Mouse (Mus musculus) neutrophil, adult 5-6 weeks (primary cell): ENCODE measurements around the gene Atp6v0b. TPM values are rescaled to one million over a fixed set of nuclear protein-coding genes. Genes with fewer than 3 reads are reported as not detected.
A peak's percentile ranks its signal among the peaks of the same experiment; 100 is the strongest.

Source experiments
- ATAC-seq: fragments of 151-379, 151-347 bp; 2 replicates; pipeline ENCODE4 v1.8.0; 2017; ENCODE audit warnings: mild to moderate bottlenecking, moderate TSS enrichment; ENCODE audit not compliant: insufficient number of reproducible peaks, poor library complexity, low FRiP score, severe bottlenecking; ENCODE audit errors: extremely low read depth
- total RNA-seq: library from RNA; stranded (forward); fragments of 200-1000 nt; gene quantifications from 2 replicates; pipeline ENCODE4 v1.2.3, GENCODE M21; 2017

The Atp6v0b gene
- total RNA-seq, 1 experiment from 2014 or later, result 136 TPM

DNA sequence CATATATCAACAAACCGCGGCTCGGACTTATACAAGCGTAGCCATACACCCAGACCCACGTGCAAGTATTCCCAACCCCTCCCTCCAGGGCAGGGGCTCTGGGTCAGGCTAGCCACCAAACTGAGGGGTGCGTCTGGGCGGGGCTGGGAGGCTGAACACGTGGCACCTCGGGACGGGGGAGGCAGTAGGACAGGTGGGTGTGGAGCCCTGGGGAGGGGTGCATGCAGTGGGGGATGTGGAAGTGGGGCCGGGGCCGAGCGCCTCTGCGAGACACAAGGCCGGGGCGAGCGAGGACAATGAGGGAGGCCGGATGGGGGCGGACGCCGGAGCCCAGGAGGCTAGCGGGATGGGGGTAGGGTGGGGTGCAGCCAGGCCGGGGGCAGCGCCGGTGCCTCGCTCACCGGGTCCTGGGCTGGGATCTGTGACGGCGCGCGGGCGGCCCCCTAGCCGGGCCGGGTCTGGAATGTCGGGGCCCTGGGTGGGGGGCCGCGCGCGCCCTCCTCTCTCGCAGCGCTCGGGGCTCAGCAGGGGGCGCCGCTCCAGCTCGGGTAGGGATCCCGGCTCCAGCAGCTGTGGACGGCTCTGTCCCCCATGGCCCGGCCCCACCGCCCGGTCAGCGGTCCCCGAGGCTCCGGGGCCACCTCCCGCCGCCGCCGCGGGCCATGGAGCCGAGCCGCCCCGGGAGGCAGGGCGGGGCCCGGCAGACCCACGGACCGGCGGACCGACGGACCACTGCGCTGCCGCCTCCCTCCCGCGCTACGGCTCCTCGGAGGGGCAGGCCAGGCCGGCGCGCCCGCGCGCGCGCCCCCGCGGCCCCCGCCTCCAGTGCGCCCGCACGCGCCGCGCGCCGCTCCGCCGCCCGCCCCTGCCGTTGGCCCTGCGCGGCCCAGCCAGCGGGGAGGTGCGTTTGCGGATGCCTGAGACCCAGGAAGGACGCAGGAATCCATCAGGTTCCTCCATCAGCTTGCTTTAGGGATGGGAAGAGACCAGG, 4.1 kb downstream of the Atp6v0b start, which contains the start of gene B4galt2:
Gene B4galt2 (minus strand): TSS at position 787 of the 991 bp plus-strand sequence.
- ATAC-seq, result no peak

- ATAC-seq, result no peak
These were observed 8.4 kb downstream of the Atp6v0b start for GRCm38 (mm10) chr4:117878703-117879102.

DNA sequence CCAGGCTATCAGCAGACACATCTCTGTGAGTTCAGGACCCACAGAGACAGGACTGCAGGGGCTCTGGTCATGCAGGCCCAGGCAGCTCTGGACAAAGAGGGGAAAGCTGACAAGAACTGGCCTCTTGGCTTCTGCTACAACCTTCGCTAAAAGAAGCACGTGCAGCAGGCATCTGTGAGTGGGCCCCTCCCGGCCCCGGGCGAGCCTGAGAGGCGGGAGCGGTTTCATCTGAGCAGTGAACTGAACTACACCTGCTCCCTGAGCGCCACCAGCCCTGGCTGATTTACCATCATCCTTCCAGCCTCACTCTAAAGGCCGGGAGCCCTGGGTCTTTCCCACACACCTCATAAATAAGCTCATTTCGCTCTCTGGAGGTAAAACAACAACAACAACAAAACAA, 8.8 kb downstream of the Atp6v0b start:
- ATAC-seq, result no peak

DNA sequence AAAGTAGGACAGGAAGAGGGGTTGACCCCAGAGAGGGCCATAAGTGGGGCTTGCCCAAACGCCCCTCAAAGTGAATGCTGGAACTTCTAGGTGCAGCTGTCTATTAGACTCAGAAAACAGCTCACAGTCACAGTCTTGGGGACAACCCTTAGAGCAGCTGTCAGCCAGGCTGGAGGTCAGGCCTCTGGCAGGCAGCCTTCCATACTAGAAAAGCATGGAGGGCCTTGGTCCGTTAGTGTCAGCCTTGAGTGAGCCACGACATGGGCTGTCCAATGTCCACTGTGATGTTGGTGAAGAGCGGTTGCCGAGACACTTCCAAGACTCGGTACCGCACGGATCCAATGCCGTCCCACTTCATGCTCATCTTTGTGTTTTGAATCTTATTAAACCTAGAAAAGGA, 13.5 kb downstream of the Atp6v0b start:
- ATAC-seq, result no peak

DNA sequence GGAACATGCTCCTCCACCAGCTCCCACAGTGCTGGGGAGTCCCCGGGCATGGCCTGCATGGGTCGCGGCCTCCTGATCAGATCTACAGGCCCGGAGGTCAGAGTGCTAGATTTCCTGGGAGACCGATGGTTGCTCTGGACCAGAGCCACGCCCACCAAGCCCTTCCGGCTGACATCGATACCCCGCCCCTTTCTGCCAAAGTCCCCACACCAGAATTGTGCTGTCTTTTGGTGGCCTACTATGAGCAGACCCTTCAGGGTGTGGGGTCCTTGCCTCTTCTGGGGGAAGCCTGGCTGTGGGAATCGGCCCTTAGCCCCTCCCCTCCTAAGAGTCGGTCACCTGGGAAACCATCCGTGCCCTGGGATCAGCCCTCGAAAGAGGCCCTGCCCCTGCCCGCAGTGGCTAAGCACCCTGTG, 14.7 kb downstream of the Atp6v0b start, which contains the start of gene Ccdc24:
Gene Ccdc24 (minus strand): TSS at position 87 of the 416 bp plus-strand sequence.
- ATAC-seq, result no peak

- ATAC-seq, result no peak
These were observed 15.3 kb downstream of the Atp6v0b start for GRCm38 (mm10) chr4:117871787-117872186.

- ATAC-seq, result no peak
These were observed 16.7 kb downstream of the Atp6v0b start for GRCm38 (mm10) chr4:117870437-117870836.

- no peak for ATAC-seq
These were observed 17.8 kb downstream of the Atp6v0b start for GRCm38 (mm10) chr4:117869317-117869716.

DNA sequence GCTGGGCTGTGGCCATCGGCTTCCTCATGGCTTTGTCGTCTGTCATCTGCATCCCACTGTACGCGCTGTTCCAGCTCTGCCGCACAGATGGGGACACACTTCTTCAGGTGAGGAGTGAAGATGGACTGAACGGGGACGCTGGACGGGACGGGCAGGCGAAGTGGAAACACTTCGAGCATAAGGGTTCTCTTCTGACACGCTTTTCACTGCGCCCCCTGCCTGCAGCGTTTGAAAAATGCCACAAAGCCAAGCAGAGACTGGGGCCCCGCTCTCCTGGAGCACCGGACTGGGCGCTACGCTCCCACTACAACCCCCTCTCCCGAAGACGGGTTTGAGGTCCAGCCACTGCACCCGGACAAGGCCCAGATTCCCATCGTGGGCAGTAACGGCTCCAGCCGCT, 19.3 kb downstream of the Atp6v0b start:
- ATAC-seq, result peak; percentile 28

DNA sequence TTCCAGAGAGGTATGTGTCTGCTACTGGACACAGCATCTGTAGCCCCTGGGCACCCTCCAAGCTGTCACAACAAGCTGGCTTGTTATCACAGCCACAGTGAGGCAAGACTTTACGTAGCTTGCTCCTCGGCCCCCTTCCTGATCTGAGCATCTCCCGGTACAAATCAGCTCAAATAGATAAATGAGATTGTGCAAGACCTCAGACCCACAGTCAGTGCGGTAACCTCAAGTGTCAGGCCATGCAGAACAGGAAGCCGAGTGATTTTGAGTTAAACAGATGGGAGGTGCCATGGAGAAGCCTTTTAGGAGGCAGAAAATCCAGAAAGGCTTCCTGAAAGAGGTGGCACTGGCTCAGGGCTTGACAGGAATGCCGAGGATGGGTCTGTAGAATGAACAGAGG, 20.1 kb downstream of the Atp6v0b start:
- ATAC-seq, result no peak

DNA sequence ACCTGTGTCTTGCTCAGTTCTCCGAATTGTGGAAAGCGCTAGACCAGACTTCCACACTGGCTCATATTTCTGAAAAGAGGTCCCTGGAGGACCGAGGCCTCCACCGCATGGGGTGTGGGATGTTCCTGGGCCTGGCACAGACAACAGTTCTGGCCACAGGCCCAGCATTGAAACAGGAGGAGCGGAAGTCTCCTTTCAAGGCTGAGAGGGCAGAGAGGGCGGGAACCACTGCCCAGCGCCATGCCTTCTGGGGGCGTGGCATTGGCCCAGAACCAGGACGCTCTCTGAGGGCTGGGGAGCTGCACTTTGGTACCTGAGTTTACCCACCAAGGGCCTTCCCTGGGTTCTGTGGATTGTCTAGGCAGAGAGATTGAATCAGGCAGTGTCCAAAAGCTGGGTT, 21.1 kb downstream of the Atp6v0b start:
- 0 out of 2 replicates have a peak, but pooled peaks have one; percentile 37 for ATAC-seq

DNA sequence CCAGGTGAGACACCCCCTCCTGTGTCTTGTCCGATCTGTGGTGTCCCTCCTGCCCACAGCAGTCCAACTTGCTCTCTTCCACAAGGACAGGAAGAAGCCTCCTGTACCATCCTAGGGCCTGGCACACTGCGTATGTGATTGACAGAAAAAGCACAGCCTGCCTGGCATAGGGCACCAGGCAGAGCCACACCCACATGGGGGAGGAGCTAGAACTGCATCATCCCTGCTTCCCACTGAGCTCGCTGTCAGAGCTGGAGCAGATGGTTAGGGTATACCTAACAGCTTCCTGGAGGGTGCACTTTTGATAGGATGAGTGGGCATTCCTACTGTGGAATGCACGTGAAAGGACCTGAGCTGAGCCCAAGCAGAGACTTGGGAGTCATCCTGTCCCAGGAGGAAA, 24.3 kb downstream of the Atp6v0b start:
- ATAC-seq, result no peak

DNA sequence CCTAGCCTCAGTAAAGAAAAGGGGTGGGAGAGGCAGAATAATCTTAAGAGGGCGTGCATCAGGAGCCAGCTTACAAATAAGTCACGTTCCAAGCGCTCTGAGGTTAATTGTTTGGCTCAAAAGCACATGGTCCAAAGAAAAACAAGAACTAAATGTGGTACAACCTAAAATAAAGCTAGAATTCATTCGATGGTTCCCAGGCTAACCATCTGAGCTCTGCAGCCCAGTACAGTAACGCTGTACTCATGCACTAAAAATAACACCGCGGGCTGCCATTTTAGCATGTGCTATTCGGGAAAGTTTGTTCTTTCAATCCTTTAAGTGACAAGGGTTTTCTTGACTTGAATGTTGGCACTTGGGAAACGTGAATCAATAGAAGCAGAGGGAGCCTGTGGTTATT, 26.6 kb downstream of the Atp6v0b start:
- no peak for ATAC-seq

GRCm38 (mm10) chr4:117858794-117859193, 28.3 kb downstream of the Atp6v0b start:
- peak; percentile 17; the same call in 1 of the 2 replicates for ATAC-seq

GRCm38 (mm10) chr4:117855146-117855545, 32.0 kb downstream of the Atp6v0b start:
- no peak for ATAC-seq

DNA sequence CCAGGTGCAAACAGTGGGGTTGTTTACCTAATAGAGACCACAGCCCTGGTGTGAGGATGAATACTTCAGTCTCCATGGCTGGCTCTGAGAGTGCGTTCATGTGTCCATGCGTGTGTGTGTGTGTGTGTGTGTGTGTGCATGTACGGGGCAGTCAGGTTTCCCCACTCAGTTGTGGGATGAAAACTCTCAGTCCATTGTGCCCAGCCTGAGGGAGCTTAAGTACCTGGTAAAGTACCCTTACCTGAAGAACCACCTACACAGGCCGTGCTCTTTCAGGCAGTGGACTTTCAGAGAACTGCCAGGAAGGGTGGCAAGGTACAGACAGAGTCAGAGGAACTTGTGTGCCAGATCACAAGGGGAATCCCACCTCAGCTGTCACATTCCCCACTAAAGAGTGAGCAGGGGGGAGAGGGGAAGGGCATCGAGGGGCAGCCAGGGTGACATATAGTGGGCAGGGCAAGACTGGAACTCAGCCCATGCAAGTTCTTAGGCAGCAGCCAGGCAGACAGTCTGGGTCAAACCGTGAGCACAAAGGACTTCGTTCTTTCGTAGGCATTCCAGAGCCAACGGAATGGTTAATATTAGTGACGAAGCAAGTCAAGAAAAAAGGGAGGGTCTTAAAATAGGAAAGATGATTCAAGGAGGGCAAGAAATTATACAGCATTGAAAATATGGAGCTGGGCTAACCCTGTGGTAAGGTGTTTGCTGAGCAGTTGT, 34.8 kb downstream of the Atp6v0b start:
- no peak for ATAC-seq

DNA sequence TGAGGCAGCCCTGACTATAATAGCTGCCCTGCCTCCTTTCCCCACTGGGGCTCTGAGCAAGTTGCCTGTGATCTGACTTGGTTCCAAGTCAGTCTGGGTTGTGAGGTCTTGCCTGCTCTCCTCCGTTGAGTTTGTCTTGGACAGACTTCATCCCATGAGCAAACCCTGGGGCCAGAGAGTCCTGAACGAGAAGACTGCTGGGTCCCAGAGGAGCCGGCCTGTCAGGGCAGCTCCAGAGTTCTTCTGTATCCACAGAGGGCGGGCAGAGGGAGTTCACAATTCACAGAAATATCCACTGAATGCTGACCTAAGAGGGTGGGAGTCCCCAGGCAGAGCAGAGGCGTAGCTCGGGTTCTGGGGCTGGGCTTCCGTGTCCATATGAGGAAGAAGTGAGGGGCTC, 36.3 kb downstream of the Atp6v0b start:
- no peak for ATAC-seq

DNA sequence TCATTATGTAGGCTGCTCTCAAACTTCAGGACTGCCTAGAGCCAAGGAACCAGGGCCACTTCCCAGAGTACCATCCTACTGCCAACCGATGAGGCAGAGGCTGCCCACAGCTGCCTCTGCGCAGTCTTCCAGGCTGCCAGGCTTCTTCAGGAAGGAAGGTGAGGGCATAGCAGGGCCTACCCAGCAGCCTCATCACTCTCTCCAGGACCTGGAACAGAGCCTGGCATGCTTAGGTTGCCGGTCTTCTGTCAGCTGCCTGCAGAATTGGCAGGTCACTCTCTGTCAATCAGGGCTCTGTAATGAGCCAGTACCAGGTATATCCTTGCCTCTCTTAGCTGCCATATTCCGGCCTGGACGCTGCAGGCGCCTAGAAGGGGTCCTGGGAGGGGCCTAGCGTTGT, 37.0 kb downstream of the Atp6v0b start:
- no peak for ATAC-seq

DNA sequence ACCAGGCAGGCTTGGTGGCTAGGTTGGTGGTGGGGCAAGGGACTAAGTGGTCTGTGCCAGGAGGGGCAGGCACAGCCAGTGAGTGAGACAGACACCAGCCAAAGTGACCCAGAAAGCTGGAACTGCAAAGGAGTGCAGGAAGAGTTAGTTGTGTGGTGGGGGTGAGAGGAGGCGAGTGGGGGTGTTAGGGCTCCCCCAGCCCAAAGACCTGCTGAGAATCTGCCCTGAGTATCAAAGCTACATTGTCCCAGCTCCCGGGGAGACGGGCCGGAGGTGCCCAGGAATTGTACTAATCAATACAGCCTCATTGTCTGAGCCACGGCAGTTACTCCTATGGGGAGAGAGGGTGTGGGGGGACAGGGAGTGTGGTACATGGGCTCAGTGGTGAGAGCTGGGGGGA, 37.6 kb downstream of the Atp6v0b start:
- no peak for ATAC-seq

DNA sequence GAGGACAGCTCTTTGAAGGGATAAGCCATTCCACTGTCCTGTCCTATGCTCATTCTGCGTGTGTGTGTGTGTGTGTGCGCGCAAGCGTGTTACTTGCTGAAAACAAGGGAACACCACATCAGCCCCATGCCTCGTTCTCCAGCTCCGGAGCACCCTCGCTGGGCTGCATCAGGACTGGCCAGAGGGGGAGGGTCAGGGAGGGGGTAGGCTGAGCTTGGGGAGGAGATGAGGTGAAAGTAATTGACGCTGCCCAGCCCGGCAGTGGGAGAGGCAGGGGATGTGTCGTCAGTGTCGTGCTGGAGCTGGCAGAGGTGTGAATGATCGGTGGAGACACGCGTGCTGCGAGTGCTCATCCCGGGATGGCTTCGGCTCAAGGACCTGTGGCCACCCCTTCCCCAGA, 38.1 kb downstream of the Atp6v0b start:
- no peak for ATAC-seq
